Mouse (Mus musculus): ENCODE measurements around the gene Adcy3.
A peak's percentile ranks its signal among the peaks of the same experiment; 100 is the strongest.

The Adcy3 gene

DNA sequence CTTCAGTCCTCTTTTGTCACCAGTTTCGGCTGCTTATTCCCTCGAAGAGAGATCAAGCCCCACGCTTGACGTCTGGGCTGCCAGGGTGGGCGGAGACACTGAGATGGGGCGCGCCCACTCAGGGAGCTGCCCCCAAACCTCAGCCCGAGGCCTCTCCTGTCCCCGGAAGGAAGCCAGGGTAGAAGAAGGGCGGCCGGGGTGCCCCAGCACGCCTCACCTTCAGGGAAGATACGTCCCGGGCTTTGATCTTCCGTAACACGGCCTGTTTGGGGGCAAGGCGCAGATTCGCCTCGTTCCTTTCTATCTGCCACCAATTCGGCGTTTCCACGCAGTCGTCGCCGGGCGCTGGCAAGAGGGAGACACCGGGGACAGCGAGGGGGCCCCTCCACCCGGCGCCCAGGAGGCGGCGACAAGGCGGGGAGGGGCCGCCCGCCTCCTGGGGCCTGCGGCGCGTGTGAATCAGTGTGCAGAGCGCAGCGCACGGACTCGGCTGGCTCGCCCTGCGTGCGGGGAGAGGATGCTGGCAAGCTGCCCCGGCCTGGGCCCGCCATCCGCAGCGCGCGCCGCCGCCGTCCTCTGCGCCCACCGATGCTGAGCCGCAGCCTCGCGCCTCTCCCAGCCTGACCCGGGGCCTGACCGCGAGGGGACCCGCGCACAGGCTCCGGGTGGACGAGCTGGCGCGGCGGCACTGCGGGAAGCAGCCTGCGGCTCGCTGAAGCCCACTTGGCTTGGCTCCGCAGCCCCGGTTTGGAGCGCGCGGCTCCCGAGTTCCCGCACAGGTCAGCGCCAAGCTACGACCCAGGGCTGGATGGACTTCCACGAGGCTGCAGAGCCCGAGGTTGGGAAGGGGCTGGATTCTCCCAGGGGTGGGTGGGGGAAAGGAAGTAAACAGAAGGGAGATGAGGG lies at the start of gene Adcy3:
Gene Adcy3, plus strand, starts transcription at position 163 of the 906 bp plus-strand sequence.
- peak; percentile 78 for DNase-seq

DNA sequence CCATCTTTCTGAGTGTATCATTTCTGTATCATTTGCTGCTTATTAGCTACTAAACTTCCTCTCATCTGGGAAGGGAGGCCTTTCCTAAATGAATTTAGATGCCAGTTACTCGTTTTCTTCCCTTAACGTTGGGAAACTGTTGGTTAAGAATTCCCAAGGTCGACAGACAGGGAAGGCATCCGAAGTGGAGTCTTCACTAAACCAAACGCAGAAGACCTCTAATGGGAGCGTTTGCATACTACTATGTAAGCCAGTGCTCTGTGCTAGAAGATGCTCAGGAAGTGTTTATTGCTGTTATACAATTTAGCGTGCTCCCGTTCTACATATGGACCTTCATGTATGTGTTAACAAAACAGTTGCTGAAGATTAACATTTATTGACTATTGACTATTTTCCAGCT lies 49.5 kb upstream of the Adcy3 start:
- no peak for DNase-seq

DNA sequence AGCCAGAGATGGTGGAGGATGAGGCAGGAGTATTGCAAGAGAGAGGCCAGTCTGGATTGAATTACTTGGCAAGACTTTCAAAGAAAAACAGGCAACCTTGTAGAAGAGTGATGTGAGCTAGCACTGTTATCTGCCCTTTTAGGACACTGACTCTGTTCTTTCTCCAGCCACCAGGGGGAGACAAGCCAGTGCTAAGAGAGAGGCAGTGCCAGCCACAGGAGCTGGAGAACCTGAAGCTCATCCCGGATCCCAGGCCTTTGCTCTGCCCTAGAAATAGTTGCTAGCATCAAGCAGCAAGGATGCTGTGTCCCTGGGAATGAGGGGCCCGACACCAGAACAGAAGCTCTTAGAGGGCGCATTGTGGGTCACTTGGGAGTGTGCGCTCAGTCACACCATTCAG lies 25.5 kb upstream of the Adcy3 start:
- peak; percentile 71 for DNase-seq

DNA sequence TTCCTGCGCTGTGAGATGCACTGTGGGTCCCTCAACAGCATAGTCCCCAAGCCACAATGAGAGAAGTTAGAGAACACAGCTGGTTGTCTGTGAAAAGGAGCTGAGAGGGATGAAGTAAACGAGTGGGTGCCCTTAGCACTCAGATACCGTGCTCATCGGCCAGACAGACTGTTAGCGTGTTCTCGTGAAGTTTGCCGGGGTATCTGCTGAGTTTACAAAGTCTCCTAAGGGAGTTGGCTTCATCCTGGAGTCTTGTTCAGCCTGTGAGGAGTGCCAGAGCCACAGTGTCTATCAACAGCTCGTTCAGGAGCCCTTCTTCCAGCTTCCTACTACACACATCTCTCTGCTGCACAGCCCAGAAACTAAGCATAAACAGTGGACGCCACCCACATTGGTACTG lies 16.8 kb upstream of the Adcy3 start:
- no peak for DNase-seq

DNA sequence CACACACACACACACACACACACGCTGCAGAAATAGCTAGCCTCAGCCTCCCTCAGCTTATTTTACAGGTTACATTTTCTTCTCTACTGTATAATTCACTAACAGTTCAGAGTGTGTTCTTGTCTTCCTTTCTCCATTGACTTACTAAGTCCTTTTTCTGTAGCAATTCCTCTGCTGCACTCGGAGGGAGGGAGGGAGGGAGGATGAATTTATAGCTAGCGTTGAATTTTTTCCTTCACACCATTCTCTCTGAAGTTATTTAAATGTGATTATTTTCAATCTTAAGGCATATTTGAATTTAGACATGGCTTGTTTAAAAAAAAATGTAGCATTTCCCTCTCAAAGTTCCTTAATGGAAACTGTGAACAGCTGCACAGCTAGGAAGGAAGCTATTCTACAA lies 15.8 kb upstream of the Adcy3 start:
- no peak for DNase-seq

DNA sequence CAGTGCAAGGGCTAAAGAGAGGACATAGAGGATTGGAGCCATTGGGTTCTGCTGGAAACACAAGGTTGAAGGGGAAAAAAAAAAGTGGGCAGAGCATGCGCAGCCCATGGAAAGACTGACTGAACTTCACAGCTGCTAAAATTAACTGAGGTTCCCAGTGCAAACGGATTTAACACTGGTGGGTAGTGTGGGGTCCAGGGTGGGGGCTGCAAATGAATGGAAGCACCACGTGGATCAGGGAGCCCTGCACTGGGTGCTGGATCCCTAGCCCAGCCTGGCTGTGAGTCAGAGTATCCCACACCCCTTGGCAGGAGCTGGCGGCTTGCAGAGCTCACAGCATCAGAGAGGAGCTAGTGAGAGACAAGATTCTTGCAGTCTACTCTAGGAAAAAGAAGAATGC lies 15.3 kb upstream of the Adcy3 start:
- DNase-seq = peak; percentile 88

DNA sequence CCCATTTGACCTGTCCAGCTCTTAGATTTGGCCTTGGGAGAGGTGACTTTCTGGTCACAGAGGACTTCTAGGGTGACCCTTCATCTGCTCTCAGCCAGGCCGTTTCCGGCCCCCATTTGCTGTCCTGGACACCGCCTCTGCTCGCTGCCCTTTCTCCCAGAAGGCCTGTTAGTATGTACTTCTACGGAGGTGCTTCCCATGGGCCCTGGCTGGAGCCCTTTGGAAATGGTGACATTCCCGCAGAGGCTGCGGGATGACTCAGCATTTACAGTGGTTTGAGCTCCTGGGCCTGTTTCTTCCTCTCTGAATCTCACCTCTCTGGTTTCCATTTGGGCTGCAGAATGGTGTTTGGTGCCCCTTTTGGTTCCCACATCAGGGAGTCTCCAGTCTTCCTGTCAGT lies 5.6 kb upstream of the Adcy3 start:
- no peak for DNase-seq

DNA sequence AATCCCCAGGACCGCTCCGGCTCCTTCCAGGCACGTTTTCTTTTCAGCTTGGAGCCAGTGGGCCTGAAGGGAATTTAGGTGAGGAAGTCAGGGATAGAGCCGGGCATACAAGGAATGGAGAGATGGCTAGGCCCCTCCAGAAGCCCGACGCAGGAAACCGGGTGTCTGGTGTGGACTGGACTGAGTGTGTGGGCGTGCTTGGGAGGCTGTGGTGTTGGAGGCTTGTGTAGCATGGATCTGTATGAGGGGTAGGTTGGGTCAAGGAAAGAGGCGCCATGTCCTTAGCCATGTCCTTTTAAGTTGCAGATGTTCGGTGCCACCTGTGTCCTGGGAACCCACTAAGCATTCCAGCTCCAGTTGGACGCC lies 927 bp downstream of the Adcy3 start:
- no peak for DNase-seq

DNA sequence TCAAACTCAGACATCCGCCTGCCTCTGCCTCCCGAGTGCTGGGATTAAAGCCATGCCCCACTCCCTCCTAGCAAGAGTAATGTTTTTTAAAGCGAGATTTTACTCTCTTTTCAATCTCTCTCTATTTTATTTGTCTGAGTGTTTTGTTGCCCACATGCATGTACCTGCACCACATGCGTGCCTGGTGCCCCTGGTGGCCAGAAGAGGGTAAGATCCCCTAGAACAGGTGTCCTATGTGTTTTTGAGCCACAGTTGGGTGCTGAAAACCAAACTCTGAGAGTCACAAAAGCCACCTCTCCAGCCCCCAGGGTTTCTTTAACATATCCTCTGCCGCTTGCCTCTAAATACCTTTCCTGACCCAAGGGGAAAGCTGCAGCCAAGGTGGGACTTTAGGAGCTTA lies 10.3 kb downstream of the Adcy3 start:
- no peak for DNase-seq

DNA sequence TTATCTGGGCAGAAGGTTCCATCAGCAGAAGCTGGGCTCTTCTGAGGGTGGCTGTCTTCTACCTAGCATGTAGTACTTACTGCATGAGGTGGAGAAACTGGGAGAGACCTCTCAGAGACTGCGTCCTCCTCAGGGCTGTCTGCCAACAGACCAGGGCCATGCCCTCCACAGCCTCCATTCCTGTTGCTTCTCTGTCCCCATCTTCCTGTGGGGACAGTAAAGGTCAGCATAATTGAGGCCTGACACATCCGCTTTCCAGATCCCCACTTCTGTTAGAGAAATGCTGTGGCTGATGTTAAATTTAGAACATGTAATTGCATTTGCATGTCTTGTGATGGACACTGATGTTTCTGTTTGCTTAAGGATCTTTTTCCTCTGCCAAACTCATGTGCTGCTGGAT lies 18.0 kb downstream of the Adcy3 start:
- DNase-seq = no peak

DNA sequence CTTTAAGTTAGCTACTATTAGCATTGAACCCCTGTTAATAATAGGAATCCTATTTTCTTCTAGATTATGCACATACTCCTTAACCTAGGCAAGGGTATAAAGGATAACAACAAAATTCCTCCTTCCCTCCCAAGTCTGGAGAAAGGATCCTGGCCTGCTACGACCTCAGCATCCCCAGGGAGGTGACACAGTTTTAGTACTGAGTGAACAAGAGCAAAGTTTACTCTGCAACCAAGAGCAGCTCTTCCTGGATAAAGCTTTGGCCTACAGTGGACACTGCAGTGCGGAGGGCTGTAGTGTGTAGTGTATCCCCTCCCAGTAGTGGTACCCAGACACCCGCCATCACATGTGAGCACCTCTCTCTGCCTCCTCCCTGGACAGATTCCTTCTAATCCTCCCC lies 19.1 kb downstream of the Adcy3 start:
- no peak for DNase-seq

DNA sequence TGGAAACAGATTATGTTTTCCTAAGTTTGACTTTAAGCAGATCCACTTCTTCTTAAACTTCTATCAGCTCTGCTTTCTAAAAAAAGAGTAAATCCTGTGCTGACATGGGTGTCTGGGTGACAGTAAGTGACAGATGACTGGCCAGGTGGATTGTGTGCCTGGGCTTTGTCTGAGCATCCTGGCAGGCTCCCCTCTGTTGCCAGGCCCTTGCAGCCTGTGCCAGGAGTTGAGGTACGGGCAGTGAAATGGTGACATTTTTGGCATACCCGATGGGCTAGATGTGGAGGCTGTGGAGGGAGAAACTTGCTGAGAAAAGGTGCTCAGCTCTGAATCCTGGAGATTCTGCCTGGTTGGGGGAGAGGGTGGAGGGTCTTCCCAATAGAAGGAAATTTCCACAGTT lies 24.6 kb downstream of the Adcy3 start:
- no peak for DNase-seq

DNA sequence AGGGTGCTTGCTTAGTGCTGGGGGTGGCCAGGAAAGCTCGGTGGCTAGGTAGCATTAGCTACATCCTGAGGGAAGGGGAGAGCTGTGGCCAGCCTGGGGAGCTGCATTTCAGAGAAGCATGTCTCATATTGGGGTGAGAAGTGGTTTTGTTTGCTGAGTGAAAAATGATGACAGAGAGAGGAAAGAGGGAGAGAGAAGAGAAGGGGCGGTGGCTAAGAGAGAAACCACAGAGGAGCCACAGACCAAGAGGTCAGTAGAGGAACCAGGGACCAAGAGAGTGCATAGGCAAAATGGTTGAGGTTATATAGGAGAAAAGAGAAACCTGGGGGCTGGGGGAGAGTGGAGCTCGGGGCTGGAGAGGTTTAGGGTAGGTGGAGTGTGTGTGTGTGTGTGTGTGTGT lies 25.3 kb downstream of the Adcy3 start:
- DNase-seq = no peak

DNA sequence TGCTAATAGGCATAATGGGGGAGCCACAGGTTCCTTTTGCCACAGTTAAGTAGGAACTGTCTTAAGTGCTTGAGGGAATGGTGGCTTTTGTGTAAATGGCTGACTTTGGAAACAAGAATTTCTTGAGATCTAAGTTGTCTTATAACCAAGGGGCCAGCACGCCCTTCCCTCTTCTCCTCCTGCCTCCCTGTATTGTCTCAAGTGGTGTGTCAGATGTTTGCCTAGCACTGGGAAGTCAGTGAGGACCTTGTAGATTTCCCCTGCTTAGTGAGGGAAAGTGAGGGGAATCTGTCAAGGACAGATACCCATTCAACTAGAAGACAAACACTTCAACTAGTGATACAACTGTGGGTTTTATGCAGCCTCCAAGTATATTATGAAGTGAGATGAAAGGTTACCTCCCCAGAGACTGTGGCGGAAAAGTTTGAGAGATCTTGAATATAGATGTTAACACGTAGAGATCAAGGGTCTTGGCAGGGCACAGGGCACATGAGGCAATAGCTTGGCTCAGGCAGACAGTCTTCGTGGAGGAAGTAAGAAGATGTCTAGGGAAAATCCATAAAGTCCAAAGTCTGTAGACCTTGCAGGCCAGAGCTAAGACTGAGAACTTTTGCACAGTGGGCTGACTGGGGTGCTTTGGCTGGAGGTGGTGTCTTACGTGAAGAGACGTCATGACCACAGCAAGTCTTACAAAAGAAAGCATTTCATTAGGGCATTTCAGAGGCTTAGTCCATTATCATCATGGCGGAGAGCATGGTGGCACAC lies 26.1 kb downstream of the Adcy3 start:
- no peak for DNase-seq

DNA sequence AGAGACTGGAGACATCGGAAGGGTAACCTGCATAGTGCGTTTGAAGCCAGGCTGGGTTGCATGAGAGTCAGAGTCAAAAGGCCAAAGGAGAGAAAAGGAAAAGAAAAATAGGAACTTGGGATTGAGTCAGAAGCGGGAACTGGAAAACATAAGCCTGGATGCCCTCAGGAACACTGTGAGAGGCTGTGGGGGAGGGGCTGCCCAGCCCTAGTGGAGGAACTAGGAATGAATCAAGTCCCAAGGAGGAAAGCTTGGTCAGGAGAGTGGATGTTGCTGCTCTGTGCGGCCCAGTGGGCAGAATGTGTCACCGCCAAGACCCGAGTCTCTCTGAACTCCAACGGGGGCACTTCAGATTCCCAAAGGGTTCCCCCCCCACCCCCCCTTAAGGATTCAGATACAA lies 27.4 kb downstream of the Adcy3 start:
- DNase-seq = no peak

DNA sequence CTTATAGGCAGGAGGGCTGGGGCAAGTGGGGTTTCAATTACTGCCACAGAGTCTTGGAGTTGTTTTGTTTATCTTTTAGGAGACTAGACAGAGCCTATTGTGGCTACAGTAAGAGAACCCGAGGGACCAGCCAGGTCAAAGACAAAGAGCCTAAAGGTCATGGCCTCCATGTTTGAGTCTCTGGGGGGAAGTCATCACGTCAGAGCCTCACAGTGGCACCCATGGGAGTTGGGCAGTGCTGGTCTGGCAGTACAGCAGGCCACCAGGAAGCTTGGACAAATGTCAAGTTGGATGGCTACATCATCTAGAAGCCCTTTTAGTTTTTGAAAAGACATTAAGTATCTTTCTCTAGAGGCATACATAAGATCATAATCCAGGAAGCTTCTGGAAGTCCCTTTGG lies 30.0 kb downstream of the Adcy3 start:
- no peak for DNase-seq

DNA sequence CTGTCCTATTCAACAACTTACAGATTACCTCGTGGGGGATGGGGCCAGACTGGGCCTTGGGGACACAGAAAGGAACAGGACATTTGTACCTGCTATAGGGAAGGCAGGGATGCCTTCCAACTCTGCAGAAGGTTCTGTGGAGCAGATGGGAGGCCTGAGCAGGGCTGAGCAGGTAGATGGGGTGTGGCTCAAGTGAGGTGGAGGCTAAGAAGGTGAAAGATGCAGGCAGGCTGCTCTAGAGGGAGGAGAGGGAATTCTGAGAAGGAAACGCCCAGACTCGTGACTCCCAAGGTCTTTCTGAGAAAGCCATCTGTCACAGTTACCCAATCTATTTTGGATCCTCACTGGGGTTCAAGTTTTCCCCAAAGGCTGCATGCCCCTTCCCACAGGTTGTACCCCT lies 34.1 kb downstream of the Adcy3 start:
- no peak for DNase-seq

DNA sequence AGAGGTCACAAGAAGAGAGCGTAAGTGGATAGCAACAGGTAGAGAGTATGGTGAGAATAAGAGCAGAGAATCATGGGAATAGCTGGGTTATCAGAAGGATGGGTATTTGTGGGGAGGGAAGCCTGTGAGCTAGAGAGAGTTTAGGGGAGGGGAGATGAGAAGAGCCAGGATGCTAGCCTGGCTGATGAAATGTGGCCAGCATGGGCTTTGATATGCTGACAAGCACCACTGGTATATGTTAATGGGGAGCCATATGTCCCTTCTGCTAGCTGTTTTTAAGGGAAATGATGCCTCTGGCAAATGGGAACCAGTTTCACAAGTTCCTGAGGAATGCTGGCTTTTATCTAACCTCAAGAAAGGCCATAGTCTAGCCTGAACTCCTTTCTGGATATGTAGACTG lies 36.2 kb downstream of the Adcy3 start:
- DNase-seq = no peak

DNA sequence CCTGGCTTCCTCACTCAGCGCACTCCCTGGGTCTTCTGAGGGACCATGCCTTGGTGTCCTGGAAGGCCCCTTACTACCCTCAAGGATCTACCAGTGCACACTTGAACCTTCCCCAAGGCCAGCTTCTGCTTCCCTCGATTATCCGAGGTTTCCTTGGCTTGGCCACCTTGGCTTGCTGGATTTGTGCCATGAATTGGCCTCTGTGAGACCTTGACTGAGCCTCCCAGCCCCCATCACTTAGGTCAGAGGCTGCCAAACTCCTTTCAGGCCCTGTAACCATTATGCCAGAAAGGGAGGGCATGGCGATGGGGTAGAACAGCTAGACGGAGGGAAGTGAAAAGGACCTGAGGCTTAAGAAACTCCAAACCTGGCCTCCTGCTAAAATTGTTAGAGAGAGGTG lies 36.7 kb downstream of the Adcy3 start:
- DNase-seq = no peak

DNA sequence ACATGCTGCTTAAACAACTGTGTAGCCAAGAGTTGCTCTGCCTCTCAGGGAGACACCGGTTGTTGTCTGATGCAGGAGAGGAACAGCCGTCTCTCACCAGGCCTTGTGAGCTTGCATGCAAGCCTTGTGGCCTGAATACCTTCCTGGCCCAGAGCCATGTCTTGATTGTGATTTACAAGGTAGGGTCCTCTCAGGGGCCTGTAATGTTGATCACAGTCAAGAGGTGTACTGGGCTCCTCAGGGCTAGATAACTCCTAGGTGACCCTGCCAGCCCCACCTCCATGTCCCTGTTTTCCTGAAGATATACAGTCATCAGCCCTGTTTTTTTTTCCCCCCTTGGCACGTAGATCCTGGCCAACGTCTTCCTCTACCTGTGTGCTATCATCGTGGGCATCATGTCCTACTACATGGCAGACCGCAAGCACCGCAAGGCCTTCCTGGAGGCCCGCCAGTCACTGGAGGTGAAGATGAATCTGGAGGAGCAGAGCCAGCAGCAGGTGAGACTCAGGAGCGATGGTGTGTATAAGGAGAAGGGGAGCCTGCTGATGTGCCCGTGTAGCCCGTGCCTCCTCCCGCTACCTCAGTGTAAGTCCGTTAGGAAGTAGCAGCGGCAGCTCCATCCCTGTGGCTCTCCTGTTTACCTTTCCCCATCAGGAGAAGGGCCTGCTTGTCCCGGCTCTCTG lies 40.3 kb downstream of the Adcy3 start:
- no peak for DNase-seq

DNA sequence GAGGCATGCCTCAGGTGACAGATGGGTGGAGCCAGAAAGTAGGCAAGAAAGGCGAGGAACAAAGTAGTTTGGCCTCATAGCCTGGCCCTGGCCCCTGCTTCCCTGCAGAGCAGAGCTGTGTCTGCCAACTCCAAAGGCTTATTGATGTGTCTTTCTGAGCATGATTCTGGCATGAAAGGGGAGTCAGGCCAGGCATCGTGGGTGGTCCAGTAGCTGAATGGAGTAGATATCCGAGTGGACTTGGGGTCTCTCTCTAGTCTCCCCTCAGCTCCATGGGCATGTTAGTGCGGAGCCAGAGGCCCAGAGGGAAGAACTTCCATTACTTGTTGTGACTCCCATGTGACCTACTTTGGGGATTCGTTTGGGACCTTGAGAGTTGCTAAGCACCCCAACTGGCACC lies 45.9 kb downstream of the Adcy3 start:
- DNase-seq = no peak

DNA sequence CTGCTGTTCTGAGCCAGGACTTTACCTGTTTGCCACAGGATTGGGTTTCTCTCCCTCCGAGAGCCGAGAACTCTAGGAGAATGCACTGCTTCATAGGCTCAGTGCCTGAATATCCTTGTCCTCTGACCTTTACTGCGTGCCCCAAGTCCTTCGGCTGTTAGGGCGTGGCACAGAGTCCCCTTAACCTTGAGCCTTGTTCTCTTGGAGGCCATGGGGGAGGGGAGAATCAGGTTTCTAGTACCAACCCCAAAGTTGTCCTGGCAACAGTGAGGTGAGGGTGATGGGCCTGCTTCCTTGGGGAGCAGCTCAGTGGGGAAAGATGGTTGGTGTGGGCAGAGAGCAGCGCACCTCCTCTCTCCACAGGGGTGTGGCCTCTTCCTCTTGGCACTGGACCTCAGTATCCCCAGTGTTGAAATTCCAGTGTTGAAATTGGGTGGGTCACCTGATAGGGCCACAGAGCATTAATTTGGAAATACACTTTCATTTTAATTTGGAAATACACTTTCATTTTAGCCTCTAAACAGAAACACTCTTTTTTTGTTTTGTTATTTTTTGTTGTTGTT lies 46.8 kb downstream of the Adcy3 start:
- no peak for DNase-seq

DNA sequence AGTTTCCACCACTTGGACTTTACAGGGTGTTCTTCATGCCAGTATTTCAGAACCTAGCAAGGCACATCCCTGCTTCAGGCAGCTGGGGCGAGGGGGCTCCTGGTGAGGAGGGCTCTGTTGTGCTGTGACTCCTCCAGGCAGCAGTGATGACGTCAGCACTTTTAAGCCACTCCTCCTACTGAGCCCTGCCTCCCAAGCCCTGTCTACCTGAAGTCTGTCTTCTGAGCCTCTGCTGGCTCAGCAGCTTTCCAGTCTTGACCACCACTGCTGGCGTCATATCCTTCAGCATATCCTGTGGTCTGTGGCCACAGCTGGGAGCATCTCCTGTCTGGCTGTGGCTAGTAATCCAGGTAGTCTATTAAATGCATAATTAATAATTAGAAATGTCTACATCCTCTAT lies 47.6 kb downstream of the Adcy3 start:
- DNase-seq = no peak

DNA sequence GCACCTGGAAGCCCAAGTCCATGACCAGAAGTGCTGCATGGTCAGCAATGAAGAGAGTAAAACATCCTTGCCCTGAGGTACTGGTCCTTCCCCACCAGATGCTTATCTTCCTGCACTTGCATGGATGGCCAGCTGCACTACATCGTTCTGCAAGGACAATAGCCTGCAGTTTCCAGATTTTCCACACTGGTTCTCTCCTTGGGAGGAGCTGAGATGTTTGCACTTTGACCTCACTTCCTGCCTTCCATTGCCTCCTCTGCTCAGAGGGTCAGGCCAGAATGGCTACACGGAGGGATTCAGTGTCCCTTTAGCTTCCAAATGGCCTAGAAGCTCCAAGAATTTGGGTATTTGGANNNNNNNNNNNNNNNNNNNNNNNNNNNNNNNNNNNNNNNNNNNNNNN lies 51.7 kb downstream of the Adcy3 start:
- DNase-seq = no peak

Measured in right cerebral cortex, adult 18-20 months (tissue).